Mouse (Mus musculus) ES-Bruce4 (cell line): Measurements from ENCODE around the gene Bcat2. TPM values are rescaled to one million over a fixed set of nuclear protein-coding genes. Genes with fewer than 3 reads are reported as not detected.

Experiments used
- H3K27ac ChIP-seq: 2 replicates; pipeline ENCODE4 v1.5.1; 2012; ENCODE audit warnings: low read length, inconsistent platforms; ENCODE audit not compliant: insufficient read depth
- H3K27me3 ChIP-seq: 2 replicates; pipeline ENCODE4 v1.6.1; 2012; ENCODE audit warnings: mild to moderate bottlenecking, low read length, inconsistent platforms; ENCODE audit not compliant: control insufficient read depth, poor library complexity, insufficient read depth, severe bottlenecking
- H3K36me3 ChIP-seq: 2 replicates; pipeline ENCODE4 v1.6.1; 2012; ENCODE audit warnings: inconsistent platforms, mild to moderate bottlenecking, low read length, moderate library complexity; ENCODE audit not compliant: control insufficient read depth, poor library complexity, insufficient read depth, severe bottlenecking
- H3K4me1 ChIP-seq: one replicate; pipeline ENCODE4 v1.8.1; 2011; ENCODE audit warnings: low read length; ENCODE audit not compliant: control insufficient read depth, insufficient read depth
- H3K4me3 ChIP-seq: 2 replicates; pipeline ENCODE4 v1.5.1; 2011; ENCODE audit warnings: low read depth, mild to moderate bottlenecking, low read length
- H3K9ac ChIP-seq: 2 replicates; pipeline ENCODE4 v1.6.1; 2012; ENCODE audit warnings: low read depth, mild to moderate bottlenecking, inconsistent platforms; ENCODE audit not compliant: poor library complexity, severe bottlenecking
- H3K9me3 ChIP-seq: replicated peaks from 2 replicates; pipeline ENCODE4 v1.6.1; 2012; ENCODE audit warnings: mild to moderate bottlenecking, low read length, inconsistent platforms; ENCODE audit not compliant: control insufficient read depth, poor library complexity, insufficient read depth, severe bottlenecking
- CTCF ChIP-seq: IDR thresholded peaks from one replicate; pipeline ENCODE4 v1.8.1; 2011; ENCODE audit warnings: low read depth, low read length
- EP300 ChIP-seq: IDR thresholded peaks from 2 replicates; pipeline ENCODE4 v1.6.1; 2011; ENCODE audit warnings: low read depth, low read length; ENCODE audit not compliant: insufficient read depth
- POLR2A ChIP-seq: IDR thresholded peaks from one replicate; pipeline ENCODE4 v1.8.1; 2011; ENCODE audit warnings: low read length; ENCODE audit not compliant: insufficient read depth
- polyA plus RNA-seq: library from polyadenylated mRNA; stranded (reverse); fragments of >200 nt; gene quantifications from 2 replicates; pipeline ENCODE4 v1.2.4, GENCODE M21; 2011; ENCODE audit warnings: low read depth; ENCODE audit not compliant: missing spikeins, insufficient read depth, insufficient read length

The Bcat2 gene
- polyA plus RNA-seq, 1 experiment = 104 TPM

- H3K9me3 ChIP-seq = no peaks in the 10 kb centered on the region
- TF ChIP-seq POLR2A = no peak
- TF ChIP-seq CTCF = no peak
- 0 out of 2 replicates have a peak, but pooled peaks have one; percentile 8 for TF ChIP-seq EP300
- H3K36me3 ChIP-seq = no peaks in the 10 kb centered on the region
- peak overlapping the region; percentile 78 for H3K9ac ChIP-seq
- H3K4me1 ChIP-seq = peaks cover 9% of the 10 kb centered on the region
- H3K27ac ChIP-seq = peak overlapping the region; percentile 74
- H3K4me3 ChIP-seq = peak overlapping the region; percentile 30
- no peaks in the 10 kb centered on the region for H3K27me3 ChIP-seq
These were observed 8.1 kb upstream of the Bcat2 start for GRCm38 (mm10) chr7:45561624-45562520.

DNA sequence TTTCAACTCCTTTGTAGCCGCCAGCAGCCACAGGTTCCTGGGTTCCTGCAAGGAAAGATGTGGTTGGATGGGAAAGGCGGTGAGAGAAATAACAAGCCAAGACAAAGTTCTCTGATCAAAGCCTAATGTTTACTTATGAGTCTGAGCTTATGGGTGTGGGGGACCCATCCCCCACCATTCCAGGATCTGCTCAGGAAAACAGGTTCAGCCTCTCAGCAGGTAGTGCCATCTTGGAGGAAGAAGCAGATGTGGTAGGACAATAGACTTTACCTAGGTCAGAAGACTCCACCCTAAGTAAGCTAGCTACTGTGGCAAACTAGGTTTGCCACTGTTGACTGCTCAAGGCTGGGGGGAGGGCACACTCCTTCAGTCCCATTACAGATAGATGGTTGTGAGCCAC lies 5.1 kb upstream of the Bcat2 start:
- Histone ChIP-seq H3K9ac (0 out of 2 replicates have a peak overlapping the region, but pooled peaks have one; percentile 23), H3K4me1 (peaks cover 6% of the 10 kb centered on the region), H3K27me3 (no peaks in the 10 kb centered on the region), H3K27ac (peak overlapping the region; percentile 67), H3K9me3 (no peaks in the 10 kb centered on the region), H3K4me3 (no peak overlapping the region), H3K36me3 (no peaks in the 10 kb centered on the region)
- TF ChIP-seq EP300 = peak; percentile 96
- no peak for TF ChIP-seq CTCF

- no peaks in the 10 kb centered on the region for H3K36me3 ChIP-seq
- H3K9me3 ChIP-seq = no peaks in the 10 kb centered on the region
- peak overlapping the region; percentile 89 for H3K27ac ChIP-seq
- peak overlapping the region; percentile 14 for H3K9ac ChIP-seq
- TF ChIP-seq EP300 = no peak
- TF ChIP-seq CTCF = no peak
- TF ChIP-seq POLR2A = no peak
- H3K4me3 ChIP-seq = peak overlapping the region; percentile 4
- peaks cover 6% of the 10 kb centered on the region for H3K4me1 ChIP-seq
- H3K27me3 ChIP-seq = no peaks in the 10 kb centered on the region
These were observed 4.5 kb upstream of the Bcat2 start for GRCm38 (mm10) chr7:45565446-45565845.

- H3K27ac ChIP-seq = peak overlapping the region; percentile 89
- no peak for TF ChIP-seq POLR2A
- no peak for TF ChIP-seq EP300
- no peak for TF ChIP-seq CTCF
- no peaks in the 10 kb centered on the region for H3K9me3 ChIP-seq
- peaks cover 2% of the 10 kb centered on the region for H3K4me1 ChIP-seq
- H3K27me3 ChIP-seq = no peaks in the 10 kb centered on the region
- no peaks in the 10 kb centered on the region for H3K36me3 ChIP-seq
- peak overlapping the region; percentile 31 for H3K4me3 ChIP-seq
- H3K9ac ChIP-seq = peak overlapping the region; percentile 31
These were observed 2.7 kb upstream of the Bcat2 start for GRCm38 (mm10) chr7:45567112-45567779.

DNA sequence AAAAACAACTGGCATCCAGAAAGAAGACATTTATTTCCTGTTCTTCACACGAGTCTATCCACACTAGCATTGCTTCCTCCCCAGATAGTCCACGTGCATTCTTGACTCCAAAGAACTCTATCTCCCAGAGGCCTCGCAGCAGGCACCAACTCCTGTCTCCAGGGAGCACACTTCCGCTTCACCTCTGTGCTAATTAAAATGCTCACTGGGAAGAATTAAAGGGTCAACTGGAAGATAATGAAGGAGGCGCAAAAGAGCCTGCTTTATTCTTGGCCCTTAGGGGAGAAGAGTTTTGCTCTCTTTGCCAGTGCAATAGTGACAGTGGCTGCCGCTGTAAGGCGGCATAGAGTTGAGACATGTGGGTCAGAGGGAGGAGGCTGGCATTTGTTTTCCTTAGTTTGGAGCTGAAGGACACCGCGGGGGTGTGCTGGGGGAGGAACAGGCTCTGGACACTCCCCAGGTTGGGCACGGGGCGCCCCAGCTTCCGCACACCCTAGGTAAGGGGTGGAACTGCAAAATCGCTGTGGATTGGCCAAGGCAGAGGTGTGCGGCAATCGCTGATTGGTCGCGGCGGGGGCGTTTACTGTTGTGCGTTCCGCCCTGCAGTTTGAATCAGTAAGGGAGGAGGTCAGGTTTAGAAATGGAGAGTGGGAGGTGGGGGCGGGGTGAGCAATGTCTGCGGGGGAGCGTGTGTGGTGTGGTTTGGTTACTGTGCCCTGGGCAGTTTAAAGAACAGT lies 2.0 kb upstream of the Bcat2 start:
- H3K9me3 ChIP-seq = no peaks in the 10 kb centered on the region
- peak overlapping the region; percentile 90 for H3K27ac ChIP-seq
- no peaks in the 10 kb centered on the region for H3K36me3 ChIP-seq
- H3K9ac ChIP-seq = 0 out of 2 replicates have a peak overlapping the region, but pooled peaks have one; percentile 31
- TF ChIP-seq CTCF (no peak), EP300 (peak; percentile 90), POLR2A (no peak)
- H3K4me3 ChIP-seq = peak overlapping the region; percentile 19
- H3K27me3 ChIP-seq = no peaks in the 10 kb centered on the region
- peaks cover 2% of the 10 kb centered on the region for H3K4me1 ChIP-seq
